Mouse (Mus musculus) common myeloid progenitor, adult 5-6 weeks (primary cell): ENCODE results near the gene Serpine2. TPM values are rescaled to one million over a fixed set of nuclear protein-coding genes. Genes with fewer than 3 reads are reported as not detected.
A peak's percentile ranks its signal among the peaks of the same experiment; 100 is the strongest.

ENCODE experiments used
- ATAC-seq: replicated peaks from 2 replicates; pipeline ENCODE4 v1.8.0; 2016; ENCODE audit warnings: low read depth, mild to moderate bottlenecking, moderate TSS enrichment, inconsistent platforms; ENCODE audit not compliant: poor library complexity, severe bottlenecking
- total RNA-seq: library from RNA; stranded (forward); fragments of 200-1000, 187-1606 nt; gene quantifications from 2 replicates; pipeline ENCODE4 v1.2.3, GENCODE M21; 2017

The Serpine2 gene
- total RNA-seq, 1 experiment from 2014 or later, result 16.5 TPM

- no peak for ATAC-seq
Measured at GRCm38 (mm10) chr1:79819296-79819879, 41.6 kb downstream of the Serpine2 start.

DNA sequence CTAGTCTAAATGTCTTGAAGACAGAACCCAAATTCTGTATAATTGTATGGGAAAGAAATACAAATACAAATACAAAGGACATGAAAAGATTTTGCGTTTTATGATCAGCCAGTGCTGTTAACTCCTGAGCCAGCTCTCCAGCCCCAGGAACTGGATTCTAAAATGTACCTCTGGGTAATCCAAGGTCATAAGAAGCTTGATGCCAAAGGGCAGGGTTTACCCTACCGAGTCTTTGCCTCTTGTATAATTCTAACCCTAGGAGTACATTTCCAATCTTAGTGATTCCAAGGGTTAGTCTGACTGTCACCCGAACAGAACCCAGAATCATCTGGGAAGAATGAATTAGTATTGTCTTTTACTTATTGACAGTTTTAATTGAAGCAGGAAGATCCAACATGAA lies 45.5 kb downstream of the Serpine2 start:
- no peak for ATAC-seq

DNA sequence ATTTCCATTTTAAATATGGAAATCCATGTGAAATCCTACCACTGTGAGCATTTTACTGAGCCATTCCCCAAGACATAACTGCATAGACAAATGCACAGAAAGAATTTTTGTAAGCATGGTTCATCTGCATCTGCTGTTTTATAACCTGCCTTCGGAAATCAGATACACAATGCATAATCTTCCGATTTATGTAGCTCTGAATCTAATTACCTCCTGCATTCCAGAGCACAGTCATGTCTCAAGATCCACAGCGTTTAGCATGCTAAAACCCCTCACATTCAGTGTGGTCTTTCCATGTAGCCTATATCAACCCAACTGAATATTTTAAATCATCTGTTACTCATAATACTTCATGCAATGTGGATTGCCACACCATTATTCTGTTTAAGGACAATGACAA lies 51.5 kb downstream of the Serpine2 start:
- ATAC-seq, result no peak

GRCm38 (mm10) chr1:79806865-79807264 lies 54.1 kb downstream of the Serpine2 start:
- ATAC-seq, result peak; percentile 74

- ATAC-seq, result peak; percentile 62
Measured at GRCm38 (mm10) chr1:79803614-79804013, 57.4 kb downstream of the Serpine2 start.

GRCm38 (mm10) chr1:79802858-79803427 lies 58.0 kb downstream of the Serpine2 start:
- no peak for ATAC-seq

GRCm38 (mm10) chr1:79797084-79797483 lies 63.9 kb downstream of the Serpine2 start:
- ATAC-seq, result peak; percentile 93

- peak; percentile 97 for ATAC-seq
Measured at GRCm38 (mm10) chr1:79786267-79786927, 74.6 kb downstream of the Serpine2 start.

DNA sequence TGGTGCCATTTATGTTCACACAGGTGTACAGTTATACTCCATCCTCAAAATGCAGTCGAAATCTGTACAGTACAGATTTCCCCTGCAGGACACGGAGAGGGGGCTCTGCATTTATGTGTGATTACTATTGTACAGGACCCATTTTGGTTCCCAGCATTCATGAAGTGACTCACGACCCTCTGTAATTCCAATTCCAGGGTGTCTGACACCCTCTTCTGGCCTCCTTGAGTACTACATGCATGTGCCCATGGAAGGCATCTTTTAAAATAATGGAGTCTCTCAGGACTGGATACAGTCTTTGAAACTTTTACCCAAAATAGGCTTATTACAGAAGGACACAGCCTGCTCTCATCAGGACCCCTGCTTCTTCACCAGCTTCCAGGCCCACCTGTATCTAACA lies 78.5 kb downstream of the Serpine2 start:
- peak; percentile 50; the same call in 1 of the 2 replicates for ATAC-seq

DNA sequence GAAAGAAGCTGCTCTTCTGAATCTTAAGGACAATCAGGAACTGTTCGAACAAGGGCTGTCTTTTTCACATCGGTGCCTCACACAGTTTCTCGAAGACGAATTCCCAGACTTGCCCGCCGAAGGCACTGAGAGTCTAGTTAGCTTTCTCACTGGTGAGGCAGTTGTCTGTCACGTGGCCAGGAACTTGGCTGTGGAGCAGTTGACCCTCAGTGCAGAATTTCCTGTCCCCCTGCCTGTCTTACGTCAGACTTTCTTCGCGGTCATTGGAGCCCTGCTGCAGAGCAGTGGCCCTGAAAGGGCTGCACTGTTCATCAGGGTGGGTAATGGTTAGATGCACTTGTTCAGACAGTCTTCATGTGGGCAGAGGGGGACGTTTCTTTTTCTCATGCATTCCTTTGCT lies 83.0 kb downstream of the Serpine2 start:
- no peak for ATAC-seq

DNA sequence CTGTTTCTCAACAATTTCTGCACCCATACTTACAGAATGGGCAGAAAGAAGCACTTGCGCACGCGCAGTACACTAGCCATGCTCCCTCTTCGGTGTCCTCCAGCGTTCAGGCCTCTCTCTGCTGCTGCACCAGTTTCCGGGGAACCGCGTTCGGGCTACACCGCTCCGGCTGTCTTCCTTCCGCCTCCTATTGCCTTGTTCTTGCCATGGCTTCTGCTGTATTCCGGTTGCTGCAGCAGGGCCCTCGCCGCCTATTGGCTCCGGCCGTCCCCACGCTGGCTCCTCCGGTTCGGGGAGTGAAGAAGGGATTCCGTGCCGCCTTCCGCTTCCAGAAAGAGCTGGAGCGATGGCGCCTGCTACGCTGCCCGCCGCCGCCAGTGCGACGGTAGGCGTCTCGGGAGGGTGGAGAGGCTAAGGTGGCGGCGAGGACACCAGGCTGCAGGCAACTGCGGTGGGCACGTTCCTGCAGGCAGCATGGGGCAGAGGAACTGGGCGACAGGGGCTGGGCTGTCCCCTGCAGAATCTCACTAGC lies 85.0 kb downstream of the Serpine2 start, which contains the start of the genes Mrpl44 and Wdfy1:
TSS of gene Mrpl44 (plus strand) at position 92 of the 532 bp plus-strand sequence.
TSS of gene Wdfy1 (minus strand) at position 217 of the 532 bp plus-strand sequence.
- ATAC-seq, result peak; percentile 99

GRCm38 (mm10) chr1:79774164-79774780 lies 86.7 kb downstream of the Serpine2 start:
- ATAC-seq, result no peak

- ATAC-seq, result peak; percentile 54; the same call in 1 of the 2 replicates
Measured at GRCm38 (mm10) chr1:79768231-79768630, 92.7 kb downstream of the Serpine2 start.

DNA sequence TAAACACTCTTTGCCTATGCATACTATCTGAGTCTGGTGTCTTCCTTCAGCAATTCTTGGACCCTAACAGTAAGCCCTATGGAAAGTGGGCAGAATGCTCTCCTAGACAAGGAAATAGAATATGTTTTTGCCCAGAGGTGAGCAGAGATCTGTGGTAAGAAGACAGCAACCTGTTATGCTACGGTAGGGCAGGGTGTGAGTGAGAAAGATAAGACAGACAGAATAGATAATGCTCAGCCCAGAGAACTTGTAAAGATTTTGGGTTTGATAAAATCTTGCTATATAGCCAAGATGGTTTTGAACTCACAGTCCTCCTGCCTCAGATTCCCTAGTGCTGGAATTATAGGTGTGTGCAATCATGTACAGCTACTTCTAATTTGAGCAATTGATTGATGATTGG lies 96.5 kb downstream of the Serpine2 start:
- no peak for ATAC-seq

DNA sequence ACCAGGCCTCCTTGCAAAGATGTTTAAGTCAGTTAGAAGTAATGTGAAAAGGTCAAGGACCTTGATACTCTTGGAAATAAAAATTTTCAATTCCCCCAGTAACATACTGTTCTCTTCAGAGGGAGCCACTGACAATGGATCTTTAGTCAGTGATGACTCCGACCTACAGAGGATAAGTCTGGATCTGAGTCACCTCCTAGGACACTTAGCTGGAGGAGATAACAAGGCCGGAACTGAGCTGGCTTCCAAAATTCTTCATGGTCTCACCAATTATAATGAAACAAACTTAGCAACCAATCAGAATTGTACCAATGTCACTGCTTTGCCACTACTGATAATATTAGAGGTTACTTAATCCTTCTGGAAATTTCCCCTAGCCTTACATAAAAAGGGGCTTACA lies 96.9 kb downstream of the Serpine2 start:
- ATAC-seq, result no peak

DNA sequence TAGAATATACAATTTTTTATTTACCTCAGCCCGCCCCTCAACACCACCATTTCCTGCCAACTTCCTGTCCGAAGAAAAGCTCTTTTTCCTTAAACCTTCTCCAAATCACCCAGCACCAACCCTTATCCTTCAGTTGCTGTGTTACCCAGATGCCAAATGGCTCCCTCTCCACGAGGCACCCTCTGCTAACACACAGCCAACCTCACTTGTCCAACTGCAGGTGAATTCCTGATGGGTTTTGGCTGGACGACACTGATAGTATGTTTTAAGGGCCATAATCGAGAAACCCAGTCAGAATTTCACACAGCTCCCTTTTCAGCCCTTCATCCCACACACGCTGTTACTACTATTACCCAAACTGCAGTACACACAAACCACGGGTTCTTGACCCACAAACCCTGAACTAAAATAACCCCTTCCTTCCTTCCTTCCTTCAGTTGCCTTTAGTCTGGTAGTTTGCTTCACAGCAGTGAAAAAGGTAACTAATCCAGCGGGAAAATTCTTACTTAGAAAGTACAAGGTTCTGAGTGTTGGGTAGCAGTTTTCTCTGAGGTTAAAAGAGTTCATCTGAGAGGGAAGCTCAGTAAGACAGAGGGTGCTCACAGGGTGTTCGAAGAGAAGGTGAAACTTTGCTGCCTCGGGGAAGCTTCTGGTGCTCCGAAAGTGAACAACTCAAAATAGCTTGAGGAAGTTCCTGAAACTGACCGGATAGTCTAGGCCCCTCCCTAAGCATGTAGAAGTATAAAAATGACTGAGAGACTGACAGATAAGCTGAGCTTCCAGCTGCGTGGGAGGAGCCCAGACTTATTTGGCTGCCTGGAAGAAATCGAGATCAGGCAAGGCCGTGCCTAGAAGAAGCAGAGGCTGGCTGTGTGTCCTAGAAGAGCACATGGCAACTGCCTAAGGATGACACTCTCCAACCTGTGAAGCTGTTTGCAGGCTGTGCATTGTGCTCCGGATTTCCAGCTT lies 98.4 kb downstream of the Serpine2 start:
- peak; percentile 37 for ATAC-seq

DNA sequence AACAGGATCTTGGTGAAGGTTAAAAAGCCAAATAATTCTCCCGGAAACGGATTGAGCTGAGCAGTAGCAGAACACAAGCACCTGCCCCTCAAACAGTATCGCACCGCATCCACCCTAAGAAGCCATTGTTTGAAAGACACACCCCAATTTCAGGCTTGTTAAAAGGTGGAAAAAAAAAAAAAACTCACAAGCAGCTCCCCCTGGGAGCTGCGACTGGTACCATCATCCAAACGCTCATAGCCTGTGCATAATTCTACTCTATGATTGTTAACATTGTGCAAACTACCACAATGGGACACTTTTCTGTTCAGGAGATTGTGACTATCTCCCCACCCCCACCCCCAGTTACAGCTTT lies 99.1 kb downstream of the Serpine2 start:
- peak; percentile 27 for ATAC-seq

- peak; percentile 78 for ATAC-seq
Measured at GRCm38 (mm10) chr1:79761106-79761916, 99.7 kb downstream of the Serpine2 start.

DNA sequence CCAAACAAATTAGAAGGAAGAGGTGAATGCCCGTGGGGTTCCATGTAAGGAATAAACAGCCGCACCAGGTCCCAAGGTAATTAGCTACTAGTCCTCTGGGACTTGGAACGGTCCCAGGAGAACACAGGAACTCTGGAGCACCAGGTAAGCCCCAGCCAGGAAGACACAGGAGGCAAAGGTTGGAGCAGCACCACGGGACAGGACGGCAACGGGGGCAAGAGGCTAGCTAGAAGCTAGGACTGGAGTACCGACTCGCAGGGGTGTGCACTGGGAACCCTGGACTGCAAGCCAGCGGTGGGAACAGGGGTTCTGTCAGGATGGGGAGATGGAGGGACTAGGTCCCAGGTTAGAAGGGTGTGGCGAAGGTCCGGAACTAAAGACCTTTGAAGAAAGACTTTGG lies 100.3 kb downstream of the Serpine2 start:
- no peak for ATAC-seq
